Mouse (Mus musculus) adrenal gland, postnatal 10 days (tissue): Measurements from ENCODE around the gene 2010111I01Rik. TPM values are rescaled to one million over a fixed set of nuclear protein-coding genes. Genes with fewer than 3 reads are reported as not detected.
"Not testable (repeated sequence)": the region's sequence is repeated elsewhere in the genome, so short reads cannot be mapped to it uniquely, and the experiment has no call there.

Experiments used
- DNase-seq: peaks from one replicate; pipeline ENCODE4 v3.0.0; 2021; ENCODE audit warnings: mixed read lengths
- total RNA-seq, 2 experiments: library from RNA; stranded (reverse); gene quantifications; 2 replicates each; pipeline ENCODE4 v1.2.3; 2021

2010111I01Rik gene
- total RNA-seq, 2 experiments from 2014 or later, result 57.3 to 99.7 TPM

DNA sequence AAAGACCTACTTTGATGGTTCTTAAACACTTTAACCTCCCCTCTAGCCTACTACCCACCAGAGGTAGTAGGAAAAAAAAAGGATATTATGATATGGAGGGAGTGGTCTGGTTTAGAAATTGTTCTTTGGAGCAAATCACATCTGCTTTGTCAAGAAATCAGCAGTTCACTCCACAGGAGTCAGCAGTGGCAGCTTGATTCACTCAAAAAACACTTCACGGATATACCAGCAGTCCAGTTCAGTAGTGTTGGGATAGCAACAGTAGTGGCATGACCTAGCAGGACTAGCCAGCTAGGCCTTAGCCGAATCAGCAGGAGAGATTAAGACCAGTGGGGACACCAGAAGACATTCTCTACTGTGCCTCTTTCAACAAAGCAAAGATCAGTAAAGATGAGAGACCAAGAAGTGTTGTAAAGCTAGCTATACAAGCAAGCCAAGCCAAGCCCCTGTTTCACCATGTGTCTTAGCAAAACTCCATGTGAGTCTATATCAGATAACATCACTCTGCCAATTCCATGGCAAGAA, 110.7 kb downstream of the 2010111I01Rik start:
- DNase-seq, result no peak

DNA sequence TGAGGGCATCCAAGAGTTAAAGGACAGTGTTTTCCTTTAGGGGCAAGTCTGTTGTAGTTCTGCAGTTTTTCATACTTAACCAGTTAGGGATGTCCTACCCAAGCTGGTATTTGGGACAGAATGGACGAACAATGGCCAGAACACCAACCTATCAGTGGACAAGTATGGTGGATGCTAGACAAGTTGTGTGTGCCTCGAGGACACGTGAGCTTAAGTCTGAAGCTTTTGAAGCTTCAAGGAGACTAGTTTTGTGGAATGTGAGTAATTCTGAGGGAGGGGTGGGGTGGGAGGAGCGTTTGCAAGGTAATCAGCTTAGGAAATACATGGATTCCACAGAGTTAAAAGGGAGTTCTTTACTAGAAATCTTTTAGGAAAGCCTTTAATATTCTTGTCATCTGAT, 115.5 kb downstream of the 2010111I01Rik start:
- DNase-seq, result no peak

DNA sequence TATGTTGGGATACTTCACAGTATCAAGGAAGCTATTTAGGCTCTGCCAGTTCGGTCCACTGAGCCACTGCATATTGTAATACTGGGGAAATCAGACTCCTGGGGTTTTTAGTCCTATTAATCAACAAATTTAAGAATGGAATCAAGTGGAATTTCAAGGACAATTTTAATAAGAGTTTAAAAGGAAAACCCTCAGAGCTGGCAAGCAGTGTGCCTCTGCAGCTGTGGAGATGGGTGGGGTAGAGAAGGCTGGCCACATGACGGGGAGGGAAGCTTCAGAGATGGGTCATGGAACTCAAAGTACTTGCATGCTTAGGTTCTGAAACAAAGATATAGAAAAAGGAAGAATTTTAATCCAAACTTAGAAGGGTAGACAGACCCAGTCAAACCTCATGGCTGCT, 116.1 kb downstream of the 2010111I01Rik start:
- no peak for DNase-seq

DNA sequence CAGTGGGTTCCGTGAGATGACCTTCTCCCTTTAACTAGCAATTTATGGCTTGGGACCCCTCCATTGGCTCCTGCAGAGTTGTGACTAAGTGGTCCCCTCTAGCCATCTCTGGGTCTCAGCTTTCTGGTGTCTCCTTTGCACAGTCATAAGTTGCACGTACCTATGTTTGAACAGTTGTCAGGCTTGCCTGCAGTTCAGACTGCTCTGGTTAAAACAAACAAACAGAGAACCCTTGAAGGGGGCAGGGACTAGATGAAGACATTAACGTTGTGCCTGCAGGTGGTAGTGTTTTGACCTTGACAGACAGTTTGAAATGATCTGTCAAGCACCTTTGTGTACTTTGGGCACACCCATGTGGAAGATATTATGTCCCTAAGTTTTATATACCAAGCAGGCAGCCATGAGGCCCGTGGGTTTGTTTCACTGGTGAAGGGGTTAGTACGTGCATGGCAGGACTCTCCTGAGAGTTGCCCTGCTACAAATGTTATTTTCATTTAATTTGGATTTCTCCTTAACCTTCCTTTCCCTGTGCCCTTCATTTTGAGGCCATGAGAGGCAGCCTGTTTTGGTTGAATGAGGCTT, 118.0 kb downstream of the 2010111I01Rik start:
- DNase-seq, result no peak

DNA sequence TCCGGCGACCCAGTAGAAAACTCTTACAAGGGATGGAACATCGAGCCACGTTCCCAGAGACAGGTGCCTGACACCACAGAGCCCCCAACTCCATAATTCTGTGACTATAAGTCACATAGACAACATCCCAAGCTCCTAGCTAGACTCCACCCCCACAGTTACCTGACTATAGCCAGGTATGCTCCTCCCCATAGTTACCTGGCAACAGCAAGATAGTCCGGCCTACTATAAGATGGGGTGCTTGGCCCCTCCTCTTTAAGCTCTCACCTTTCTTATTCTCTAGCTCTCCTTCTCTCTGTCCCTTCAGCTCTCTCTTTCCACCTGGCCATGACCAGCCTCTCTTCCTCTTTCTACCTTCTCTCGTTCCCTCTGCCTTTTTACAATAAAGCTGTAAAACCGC, 118.4 kb downstream of the 2010111I01Rik start:
- DNase-seq, result not testable (repeated sequence)

DNA sequence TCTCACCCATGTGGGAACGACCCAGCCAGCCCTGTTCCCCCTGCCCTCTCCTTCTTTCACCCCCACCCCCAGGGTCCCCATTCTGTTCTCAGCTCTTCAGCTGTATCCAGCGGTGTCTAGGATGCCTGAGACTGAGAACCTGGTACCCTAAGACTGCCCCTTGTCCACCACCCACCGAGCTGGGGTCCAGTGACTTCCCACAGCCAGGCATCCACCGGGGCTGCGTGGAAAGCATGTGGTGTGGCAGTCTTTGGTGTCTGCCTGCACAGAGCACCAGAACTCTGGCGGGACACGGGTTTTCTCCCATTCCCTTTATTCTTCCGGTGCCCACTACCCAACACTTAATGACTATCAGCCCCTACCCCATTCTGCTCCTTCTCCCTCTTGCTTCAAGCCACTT, 119.0 kb downstream of the 2010111I01Rik start:
- no peak for DNase-seq

GRCm38 (mm10) chr13:63087865-63088683, 123.4 kb downstream of the 2010111I01Rik start:
- no peak for DNase-seq

GRCm38 (mm10) chr13:63089513-63089912, 124.8 kb downstream of the 2010111I01Rik start:
- DNase-seq, result no peak

DNA sequence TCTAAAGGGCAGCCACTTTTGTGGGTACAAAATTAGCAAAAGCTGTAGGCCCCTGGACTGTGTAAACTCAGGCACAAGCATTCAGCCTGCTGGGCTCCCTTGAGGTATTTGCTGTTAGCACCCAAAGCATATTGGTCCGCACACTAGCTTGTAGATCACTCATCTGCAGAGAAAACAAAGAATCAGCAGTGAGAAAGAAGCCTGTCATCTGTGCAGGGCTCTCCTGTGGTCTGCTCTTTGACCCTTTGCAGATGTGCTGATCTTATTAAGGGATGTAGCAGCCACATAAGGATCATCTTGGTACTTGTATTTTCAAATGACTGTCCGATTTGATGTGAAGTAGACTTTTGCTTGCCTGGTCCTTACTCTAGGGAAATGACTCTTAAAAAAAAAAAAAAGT, 126.6 kb downstream of the 2010111I01Rik start:
- DNase-seq, result no peak

DNA sequence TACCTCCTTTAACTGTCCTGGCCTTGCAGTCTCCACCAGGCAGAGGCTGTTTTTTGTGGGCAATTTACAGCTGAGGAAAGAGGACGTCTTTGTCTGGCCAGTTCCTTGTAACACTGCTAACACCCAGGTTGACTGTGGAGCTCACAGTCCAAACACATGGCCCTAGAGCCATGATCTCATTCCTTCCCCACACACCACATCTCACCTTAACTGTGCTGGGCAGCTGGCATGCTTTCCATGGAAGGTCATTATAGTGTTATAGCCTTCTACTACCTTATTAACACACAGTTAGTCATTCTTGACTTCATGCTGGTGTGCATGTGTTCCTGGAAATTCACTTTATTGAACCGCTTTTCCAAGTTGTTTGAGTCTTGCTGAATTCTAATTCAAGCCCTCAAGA, 127.6 kb downstream of the 2010111I01Rik start:
- no peak for DNase-seq

DNA sequence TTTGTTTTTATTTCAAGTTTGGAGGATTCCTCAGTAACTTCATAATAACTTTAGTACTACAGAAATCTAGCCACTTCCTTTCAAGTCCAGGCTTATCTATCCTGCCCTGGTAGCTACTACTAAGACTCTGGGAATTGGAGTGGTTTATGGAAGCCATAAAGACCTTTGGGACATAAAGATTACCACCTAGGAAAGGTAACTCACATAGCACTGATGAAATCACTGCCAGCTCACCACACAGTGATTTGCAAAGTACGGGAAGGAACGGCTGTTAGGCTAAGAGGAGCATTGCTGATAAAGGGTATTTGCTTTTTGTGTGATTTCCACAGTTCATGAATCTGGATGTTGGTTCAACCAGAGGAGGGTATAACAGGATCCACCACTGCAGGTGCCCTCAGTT, 128.2 kb downstream of the 2010111I01Rik start:
- no peak for DNase-seq

DNA sequence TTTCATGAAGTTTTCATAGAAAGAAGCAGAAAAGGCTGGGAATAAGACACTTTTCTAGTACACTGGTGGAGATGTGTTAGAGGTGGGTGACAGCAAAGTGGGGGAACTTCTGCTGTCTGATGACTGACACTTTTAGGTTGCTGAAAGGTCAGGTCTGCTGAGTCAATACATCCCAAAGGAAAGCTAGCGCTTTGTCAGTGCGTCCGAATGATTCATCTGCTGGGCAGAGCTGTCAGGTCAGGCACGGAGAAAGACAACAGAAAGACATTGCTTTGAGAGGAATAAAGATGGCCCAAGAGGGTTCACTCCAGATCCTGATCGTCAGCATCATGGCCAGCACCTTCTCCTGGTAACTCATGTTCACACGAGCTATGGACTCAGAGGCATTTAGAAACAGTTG, 128.9 kb downstream of the 2010111I01Rik start:
- no peak for DNase-seq

GRCm38 (mm10) chr13:63094317-63095131, 129.8 kb downstream of the 2010111I01Rik start:
- no peak for DNase-seq

GRCm38 (mm10) chr13:63096764-63097163, 132.1 kb downstream of the 2010111I01Rik start:
- DNase-seq, result peak; percentile 52

DNA sequence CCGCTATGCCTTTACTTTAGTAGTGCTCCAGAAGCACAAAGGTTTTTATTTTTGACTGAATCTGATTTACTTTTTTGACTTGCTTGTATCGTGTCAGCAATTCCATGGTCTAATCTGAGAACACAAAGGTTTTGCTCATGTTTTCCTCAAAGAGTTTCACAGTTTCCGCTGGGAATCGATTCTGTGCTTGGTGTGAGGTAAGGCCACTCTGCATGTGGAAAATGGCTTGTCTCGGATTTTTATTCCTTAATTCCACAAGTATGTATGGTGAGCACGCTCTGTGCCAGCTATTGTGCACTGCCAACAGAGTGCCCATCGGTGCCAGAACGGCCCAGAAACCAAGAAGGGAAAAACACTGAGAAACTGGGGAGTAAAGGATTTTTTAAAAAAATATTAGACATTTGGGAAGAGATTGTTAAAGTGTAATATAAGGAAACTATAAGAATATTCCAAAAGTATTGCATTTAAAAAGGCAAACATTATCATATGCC, 132.8 kb downstream of the 2010111I01Rik start:
- DNase-seq, result no peak

- no peak for DNase-seq
Observed at GRCm38 (mm10) chr13:63101761-63102160, 137.1 kb downstream of the 2010111I01Rik start.

- no peak for DNase-seq
Observed at GRCm38 (mm10) chr13:63102848-63103585, 138.3 kb downstream of the 2010111I01Rik start.

- DNase-seq, result no peak
Observed at GRCm38 (mm10) chr13:63106574-63106973, 141.9 kb downstream of the 2010111I01Rik start.

- no peak for DNase-seq
Observed at GRCm38 (mm10) chr13:63108601-63109000, 143.9 kb downstream of the 2010111I01Rik start.

DNA sequence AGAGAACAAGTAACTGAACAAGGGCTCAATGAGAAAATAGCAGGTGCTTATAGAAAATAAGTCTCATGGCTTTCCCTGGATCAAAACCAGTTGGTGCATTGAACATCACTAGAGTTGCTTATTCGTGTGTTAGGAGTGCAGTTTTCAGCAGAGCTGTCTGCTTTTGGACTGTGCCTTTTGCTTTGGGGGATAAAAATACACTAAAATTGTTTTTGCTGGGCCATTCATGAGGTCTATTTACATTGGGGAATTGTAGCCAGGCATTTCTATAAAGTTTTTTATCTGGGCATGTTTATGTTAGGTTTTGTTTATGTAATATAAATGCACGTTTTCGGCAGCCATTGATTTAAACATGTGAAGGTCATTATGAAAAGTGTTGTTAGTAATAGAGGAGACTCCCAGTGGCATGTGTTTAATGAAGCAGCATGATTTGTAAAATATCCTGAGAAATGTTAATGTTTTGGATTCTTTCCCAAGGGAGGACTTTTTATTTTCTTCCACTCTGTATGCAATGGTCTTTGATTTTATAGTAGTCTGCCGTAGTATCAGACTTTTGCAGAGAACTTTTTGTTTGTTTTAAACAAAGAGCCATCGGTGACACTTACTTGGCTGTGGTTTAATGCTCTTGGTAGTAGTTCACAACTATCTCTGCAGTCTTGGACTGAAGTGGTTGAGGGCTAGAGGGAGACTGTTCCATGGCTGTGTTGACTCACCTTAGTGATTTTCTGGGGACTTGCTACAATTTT, 146.8 kb downstream of the 2010111I01Rik start:
- no peak for DNase-seq

DNA sequence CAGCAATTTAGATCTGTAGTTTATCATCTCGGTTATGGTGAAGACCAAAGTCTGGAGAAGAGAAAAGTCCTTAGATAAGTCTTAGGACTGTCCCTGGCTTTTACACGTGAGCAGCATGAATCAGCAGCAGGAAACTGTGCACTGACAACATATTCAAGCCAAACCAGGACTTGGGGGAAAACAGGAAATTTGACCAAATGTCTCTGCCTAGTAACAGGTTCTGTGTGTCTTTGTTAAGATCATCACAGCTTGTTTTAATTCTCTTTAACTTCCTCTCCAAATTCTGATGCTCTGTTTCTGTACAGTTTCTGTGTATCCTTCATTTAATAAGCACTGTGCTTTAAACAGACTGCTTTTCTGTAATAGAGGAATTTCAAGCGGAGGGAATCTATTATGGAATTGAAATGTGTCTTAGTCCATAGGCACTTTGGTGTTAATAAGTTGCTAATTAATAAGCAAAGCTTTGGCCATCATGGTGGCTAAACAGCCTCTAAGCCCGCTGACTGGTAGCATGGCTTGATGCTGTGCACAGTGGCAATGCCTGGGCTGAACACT, 147.4 kb downstream of the 2010111I01Rik start:
- no peak for DNase-seq
